Mouse (Mus musculus) lung, postnatal 0 days (tissue): ENCODE measurements at regions not wholly inside any gene's neighbourhood (a gene's known extent, or its start where the extent isn't known, plus 50 kb on each side); places are given as distances from the start of the nearest gene placed in this dataset.

ENCODE experiments used
- ATAC-seq: fragments of 200-750 bp; cut with Nextera tagmentation; 2 replicates; pipeline ENCODE4 v1.8.0; 2017; ENCODE audit warnings: moderate library complexity
- DNase-seq: peaks from one replicate; pipeline ENCODE4 v3.0.0-alpha.2; 2016; ENCODE audit warnings: low spot score
- H3K27ac ChIP-seq: fragments of 300-500 bp; sonication (generic); 2 replicates; pipeline ENCODE4 v1.5.1; 2014; ENCODE audit warnings: antibody characterized with exemption, mild to moderate bottlenecking, low read length, mixed read lengths
- H3K27me3 ChIP-seq: fragments of 300-500 bp; sonication (generic); replicated peaks from 2 replicates; pipeline ENCODE4 v1.6.1; 2014; ENCODE audit warnings: low read length, mixed read lengths; ENCODE audit not compliant: insufficient read depth
- H3K36me3 ChIP-seq: fragments of 300-500 bp; sonication (generic); 2 replicates; pipeline ENCODE4 v1.6.1; 2014; ENCODE audit warnings: low read length, mixed read lengths; ENCODE audit not compliant: insufficient read depth
- H3K4me1 ChIP-seq: fragments of 300-500 bp; sonication (generic); 2 replicates; pipeline ENCODE4 v1.6.1; 2014; ENCODE audit warnings: antibody characterized with exemption, low read depth, low read length, mixed read lengths; ENCODE audit not compliant: insufficient read depth
- H3K4me2 ChIP-seq: fragments of 300-500 bp; sonication (generic); replicated peaks from 2 replicates; pipeline ENCODE4 v1.6.1; 2014; ENCODE audit warnings: low read depth, mild to moderate bottlenecking, low read length, moderate library complexity, mixed read lengths
- H3K4me3 ChIP-seq: fragments of 300-500 bp; sonication (generic); 2 replicates; pipeline ENCODE4 v1.5.1; 2014; ENCODE audit warnings: low read depth, low read length
- H3K9ac ChIP-seq: fragments of 300-500 bp; sonication (generic); replicated peaks from 2 replicates; pipeline ENCODE4 v1.6.1; 2014; ENCODE audit warnings: low read depth, mild to moderate bottlenecking
- H3K9me3 ChIP-seq: fragments of 300-500 bp; sonication (generic); 2 replicates; pipeline ENCODE4 v1.6.1; 2016; ENCODE audit warnings: low read length, mixed read lengths
- CTCF ChIP-seq: IDR thresholded peaks from 2 replicates; pipeline ENCODE4 v1.5.1; 2016; ENCODE audit warnings: antibody characterized with exemption, mild to moderate bottlenecking
- EP300 ChIP-seq: IDR thresholded peaks from 2 replicates; pipeline ENCODE4 v1.6.1; 2016; ENCODE audit warnings: antibody characterized with exemption, mild to moderate bottlenecking, control low read depth
- WGBS: fragments of 180-500 bp; shearing (Covaris S2); extraction: QIAGEN DNeasy Blood & Tissue Kit; methylation state at CpG from one replicate; pipeline ENCODE4 v1.1.7; 2014; 5-methylcytosine and 5-hydroxymethylcytosine counted together

DNA sequence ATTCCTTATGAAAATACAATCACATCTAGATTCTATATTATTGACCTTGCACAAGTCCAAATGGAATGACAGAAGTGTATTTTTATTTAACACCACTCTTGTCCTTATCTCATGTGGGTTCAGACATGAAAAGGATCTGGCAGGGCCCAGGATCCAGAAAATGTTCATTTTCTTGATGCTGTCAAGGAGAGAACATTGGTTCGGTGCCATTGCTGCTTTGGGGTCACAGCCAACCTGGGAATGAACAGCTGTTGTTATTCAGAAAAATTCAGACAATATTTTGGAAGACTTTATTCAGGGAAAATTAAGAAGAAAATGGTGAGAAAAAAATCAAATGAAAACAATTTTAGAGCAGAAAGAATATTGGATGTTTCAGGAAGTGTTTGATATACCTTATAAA lies 590.0 kb downstream of the Iqcm start:
- TF ChIP-seq EP300 (no peak), CTCF (no peak)
- Histone ChIP-seq H3K27ac (no peak overlapping the region), H3K27me3 (no peaks in the 10 kb centered on the region), H3K4me3 (no peak overlapping the region), H3K9me3 (no peaks in the 10 kb centered on the region), H3K36me3 (no peaks in the 10 kb centered on the region), H3K4me2 (no peak overlapping the region), H3K9ac (no peak overlapping the region), H3K4me1 (no peaks in the 10 kb centered on the region)
- ATAC-seq (no peak), DNase-seq (no peak)
- WGBS, result 59% methylated on average over 1 of the region's 1 CpGs

DNA sequence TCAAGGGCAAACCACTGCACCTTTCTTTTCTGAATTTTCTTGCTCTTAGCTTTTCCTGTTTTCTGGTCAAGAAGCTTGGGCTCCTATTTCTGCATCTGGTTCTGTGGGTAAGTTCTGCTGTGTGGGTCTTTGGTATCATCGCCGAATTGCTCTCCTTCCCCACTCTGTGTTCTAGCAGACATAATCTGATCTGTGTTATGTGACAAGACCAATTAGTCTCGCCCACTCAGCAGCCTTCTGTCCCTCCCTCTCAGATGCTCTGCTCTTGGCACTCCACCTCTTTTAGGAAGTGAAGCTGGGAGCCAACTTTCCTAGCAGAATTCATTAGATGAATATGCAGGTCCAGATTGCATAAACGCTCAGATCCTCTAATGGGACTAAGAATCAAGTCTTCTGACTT lies 603.5 kb downstream of the Iqcm start:
- no peaks in the 10 kb centered on the region for H3K4me1 ChIP-seq
- no peak overlapping the region for H3K9ac ChIP-seq
- H3K27ac ChIP-seq, result no peak overlapping the region
- H3K4me2 ChIP-seq, result no peak overlapping the region
- no peak overlapping the region for H3K4me3 ChIP-seq
- DNase-seq, result no peak
- no peaks in the 10 kb centered on the region for H3K27me3 ChIP-seq
- no peaks in the 10 kb centered on the region for H3K9me3 ChIP-seq
- WGBS, result 73% methylated on average over 4 of the region's 4 CpGs
- ATAC-seq, result no peak
- TF ChIP-seq EP300 (no peak), CTCF (no peak)
- H3K36me3 ChIP-seq, result no peaks in the 10 kb centered on the region

DNA sequence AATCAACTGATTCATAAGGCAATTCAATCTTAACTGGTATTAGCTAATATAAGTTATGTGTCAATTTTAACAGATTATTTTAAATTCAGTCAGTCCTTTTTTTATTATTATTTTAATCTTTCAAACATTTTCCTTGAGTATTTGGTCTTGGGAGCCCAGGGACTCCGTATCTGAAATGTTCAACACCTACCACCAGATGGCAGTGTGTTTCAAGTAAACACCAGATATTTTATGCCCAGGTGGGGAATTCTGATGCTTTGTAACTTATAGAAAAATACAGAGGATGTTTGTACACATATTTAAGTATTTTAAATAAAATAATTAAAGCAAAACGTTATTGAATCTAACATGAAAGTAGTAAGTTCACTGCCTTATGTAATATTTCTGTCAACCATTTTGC lies 619.2 kb downstream of the Iqcm start:
- TF ChIP-seq EP300 (no peak), CTCF (peak; percentile 64)
- H3K9ac ChIP-seq, result no peak overlapping the region
- ATAC-seq (no peak), DNase-seq (peak; percentile 52)
- H3K36me3 ChIP-seq, result no peaks in the 10 kb centered on the region
- 7% methylated on average over 2 of the region's 2 CpGs for WGBS
- no peak overlapping the region for H3K27ac ChIP-seq
- H3K4me3 ChIP-seq, result no peak overlapping the region
- H3K4me1 ChIP-seq, result no peaks in the 10 kb centered on the region
- H3K4me2 ChIP-seq, result no peak overlapping the region
- H3K27me3 ChIP-seq, result no peaks in the 10 kb centered on the region
- no peaks in the 10 kb centered on the region for H3K9me3 ChIP-seq

DNA sequence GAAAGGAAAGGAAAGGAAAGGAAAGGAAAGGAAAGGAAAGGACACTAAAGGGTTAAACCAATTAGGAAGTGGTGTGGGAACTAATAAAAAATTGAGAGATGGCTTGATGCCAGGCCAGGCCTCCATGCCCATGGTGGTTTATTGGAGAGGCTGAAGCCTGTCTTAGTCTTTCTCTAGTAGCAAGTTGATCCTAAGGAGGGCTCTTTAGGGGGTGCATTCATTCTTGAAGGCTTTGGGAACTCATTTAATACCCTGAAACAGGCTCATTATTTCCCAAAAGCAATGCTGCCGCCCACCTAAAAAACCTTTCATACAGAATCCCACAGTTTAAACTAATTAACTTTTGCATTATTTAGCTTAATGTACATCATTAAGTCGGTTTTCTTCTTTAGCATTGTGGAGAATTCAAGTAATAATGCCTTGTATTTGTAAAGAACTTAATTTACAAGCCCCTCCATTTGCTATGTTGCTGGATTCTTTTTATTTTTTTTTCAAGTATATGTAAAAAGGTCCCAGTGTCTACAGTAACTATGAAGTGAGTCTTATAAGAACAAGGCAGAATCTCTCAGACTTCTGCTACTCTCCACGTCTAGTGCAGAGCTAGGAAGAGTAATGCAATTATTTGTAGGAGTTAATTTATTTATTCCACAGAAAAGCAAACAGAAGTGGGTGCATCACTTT lies 624.3 kb downstream of the Iqcm start:
- no peak overlapping the region for H3K9ac ChIP-seq
- ATAC-seq (no peak), DNase-seq (no peak)
- 52% methylated on average over 3 of the region's 3 CpGs for WGBS
- TF ChIP-seq CTCF (no peak), EP300 (no peak)
- H3K4me1 ChIP-seq, result no peaks in the 10 kb centered on the region
- H3K4me2 ChIP-seq, result no peak overlapping the region
- no peaks in the 10 kb centered on the region for H3K9me3 ChIP-seq
- no peaks in the 10 kb centered on the region for H3K36me3 ChIP-seq
- H3K27ac ChIP-seq, result no peak overlapping the region
- H3K27me3 ChIP-seq, result no peaks in the 10 kb centered on the region
- no peak overlapping the region for H3K4me3 ChIP-seq

DNA sequence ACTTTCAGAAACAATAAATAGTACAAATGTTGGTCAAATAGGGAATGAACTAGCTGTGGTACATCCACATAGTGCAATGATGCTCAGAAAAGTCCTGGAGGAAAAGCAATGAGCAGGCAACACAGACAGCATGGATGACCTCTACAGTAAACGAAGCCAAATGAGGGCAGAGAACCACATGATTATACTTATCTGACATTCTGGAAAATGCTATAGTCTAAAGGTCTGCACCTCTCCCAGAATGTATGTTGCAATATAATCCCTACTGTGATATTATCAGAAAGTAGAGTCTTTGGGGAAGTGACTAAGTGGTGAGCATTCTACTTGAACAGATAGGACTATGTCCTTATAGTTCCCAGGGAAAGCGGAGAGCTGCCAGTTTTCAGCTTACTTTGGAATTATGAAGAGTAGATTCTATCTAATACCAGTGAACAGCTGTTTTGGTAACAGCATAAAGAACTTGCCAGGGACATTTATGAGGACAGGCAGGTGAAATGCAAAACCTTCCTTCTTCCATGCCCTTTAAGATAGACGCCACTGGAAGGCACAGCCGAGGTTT lies 672.2 kb downstream of the Iqcm start:
- 78% methylated on average over 4 of the region's 4 CpGs for WGBS

DNA sequence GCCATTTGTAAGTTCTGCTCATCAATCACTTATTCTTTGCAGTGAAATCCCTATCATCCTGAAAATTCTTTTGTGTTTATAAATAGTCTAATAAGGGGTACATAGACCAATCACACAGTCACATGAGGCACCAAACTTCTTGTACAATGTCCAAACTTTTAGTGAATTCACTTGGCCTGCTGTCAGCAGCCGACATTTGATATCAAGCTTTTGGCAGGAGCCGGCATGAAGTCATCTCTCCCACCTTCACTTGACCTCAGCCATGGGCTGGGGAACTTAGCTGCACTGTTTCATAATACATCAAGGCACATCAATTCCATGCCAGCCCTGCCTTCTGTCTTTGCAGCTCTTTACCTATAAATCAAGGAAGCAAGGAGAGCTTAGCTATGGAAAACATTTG lies 679.0 kb downstream of the Iqcm start:
- 52% methylated on average over 2 of the region's 2 CpGs for WGBS
- Histone ChIP-seq H3K27ac (no peak overlapping the region), H3K9me3 (no peaks in the 10 kb centered on the region), H3K4me1 (no peaks in the 10 kb centered on the region), H3K4me3 (no peak overlapping the region), H3K9ac (no peak overlapping the region), H3K27me3 (no peaks in the 10 kb centered on the region), H3K4me2 (no peak overlapping the region), H3K36me3 (no peaks in the 10 kb centered on the region)
- TF ChIP-seq EP300, result no peak
- TF ChIP-seq CTCF, result no peak
- DNase-seq (no peak), ATAC-seq (no peak)

More for the DNA sequence above, 672.2 kb downstream of the Iqcm start:
- Histone ChIP-seq H3K4me1 (no peaks in the 10 kb centered on the region), H3K9ac (no peak overlapping the region), H3K4me3 (no peak overlapping the region), H3K9me3 (no peaks in the 10 kb centered on the region), H3K36me3 (no peaks in the 10 kb centered on the region), H3K27me3 (no peaks in the 10 kb centered on the region), H3K4me2 (no peak overlapping the region), H3K27ac (no peak overlapping the region)
- ATAC-seq (no peak), DNase-seq (no peak)
- no peak for TF ChIP-seq CTCF
- TF ChIP-seq EP300, result no peak

DNA sequence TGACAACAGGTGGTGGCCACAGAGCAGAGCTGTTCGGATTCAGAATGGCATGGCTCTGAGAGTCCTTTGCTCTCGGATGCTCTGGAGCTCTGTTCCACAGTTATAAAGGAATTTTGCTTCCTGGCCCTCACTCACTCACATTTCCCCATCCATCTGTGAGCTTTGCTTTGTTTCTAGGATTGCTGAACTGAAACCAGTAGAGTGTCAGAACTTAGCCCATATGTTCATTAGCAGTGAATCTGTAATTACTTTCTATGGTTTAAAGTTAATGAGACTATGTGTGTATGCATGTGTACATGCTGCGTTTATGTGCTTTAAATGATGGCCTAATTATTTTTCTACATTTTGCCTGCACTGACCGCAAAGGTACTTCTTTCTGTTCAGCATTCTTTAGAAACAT lies 688.7 kb downstream of the Iqcm start:
- H3K36me3 ChIP-seq, result no peaks in the 10 kb centered on the region
- H3K9ac ChIP-seq, result no peak overlapping the region
- no peak overlapping the region for H3K4me3 ChIP-seq
- TF ChIP-seq CTCF (no peak), EP300 (no peak)
- no peak overlapping the region for H3K27ac ChIP-seq
- ATAC-seq, result no peak
- DNase-seq, result no peak
- WGBS, result 63% methylated on average over 4 of the region's 4 CpGs
- no peak overlapping the region for H3K4me2 ChIP-seq
- H3K27me3 ChIP-seq, result no peaks in the 10 kb centered on the region
- H3K9me3 ChIP-seq, result no peaks in the 10 kb centered on the region
- H3K4me1 ChIP-seq, result no peaks in the 10 kb centered on the region
